Mouse (Mus musculus) erythroblast, adult 5-6 weeks (primary cell): Measurements from ENCODE around the gene Abca5. TPM values are rescaled to one million over a fixed set of nuclear protein-coding genes. Genes with fewer than 3 reads are reported as not detected.

Experiments used
- ATAC-seq: replicated peaks from 2 replicates; pipeline ENCODE4 v1.8.0; 2016; ENCODE audit warnings: moderate number of reproducible peaks, mild to moderate bottlenecking, moderate TSS enrichment, inconsistent platforms; ENCODE audit not compliant: poor library complexity, low FRiP score, severe bottlenecking
- total RNA-seq, 2 experiments: library from RNA; stranded (forward) in 1 of 2; stranded (reverse) in 1 of 2; fragments of 150-400 nt in 1 of 2; fragments of 200-764, 138-1000 nt in 1 of 2; gene quantifications; 2 replicates each; pipeline versions ENCODE4 v1.2.3 to v1.2.4; 2015 to 2017; ENCODE audit warnings: low replicate concordance in 2 of 2

Abca5 gene
- total RNA-seq, 2 experiments from 2014 or later: not detected

DNA sequence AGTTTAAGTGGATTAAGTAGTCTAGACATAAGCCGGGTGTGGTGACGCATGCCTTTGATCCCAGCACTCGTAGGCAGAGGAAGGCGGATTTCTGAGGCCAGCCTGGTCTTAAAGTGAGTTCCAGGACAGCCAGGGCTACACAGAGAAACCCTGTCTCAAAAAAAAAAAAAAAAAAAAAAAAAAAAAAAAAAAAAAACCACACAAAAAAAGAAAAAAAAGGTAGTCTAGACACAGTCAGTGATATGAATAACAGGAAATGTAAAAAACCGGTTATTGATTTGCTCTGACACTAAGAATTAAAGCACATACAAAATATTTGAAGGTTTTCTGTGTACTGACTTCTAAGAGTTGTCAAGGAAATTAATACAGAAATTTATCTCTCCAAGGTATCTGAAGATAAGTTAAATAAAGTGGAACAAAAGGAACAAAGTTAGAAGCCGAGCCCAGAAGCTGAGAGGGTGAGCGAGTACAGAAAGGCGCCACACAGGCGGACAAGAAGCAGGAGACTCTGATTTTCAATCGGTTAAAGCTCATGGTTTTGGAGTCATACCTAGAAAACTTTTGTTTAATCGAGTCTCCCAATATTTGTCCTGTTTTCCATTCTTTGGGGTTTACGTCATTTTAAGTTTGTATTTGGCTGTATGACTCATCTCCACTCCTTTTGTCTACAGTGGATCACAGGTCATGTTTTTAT, 30.9 kb downstream of the Abca5 start:
- no peak for ATAC-seq

DNA sequence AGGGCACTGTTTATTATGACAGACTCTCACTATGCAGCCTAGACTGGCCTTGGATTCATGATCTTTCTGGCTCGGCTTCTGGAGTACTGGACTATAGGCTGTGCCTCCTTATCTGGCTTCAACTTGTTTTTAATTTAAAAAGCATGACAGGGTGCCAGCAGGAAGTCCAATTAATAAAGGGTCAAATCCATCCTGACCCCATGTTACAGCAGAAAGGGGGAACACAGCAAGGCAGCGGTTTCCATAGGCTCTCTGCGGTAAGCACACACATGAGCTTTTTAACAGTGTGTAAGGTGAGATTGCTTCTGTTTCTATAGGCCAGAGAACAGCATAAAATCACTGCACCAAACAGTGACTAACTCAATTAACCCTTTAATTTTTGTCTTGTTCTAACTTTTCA, 34.1 kb downstream of the Abca5 start:
- no peak for ATAC-seq

DNA sequence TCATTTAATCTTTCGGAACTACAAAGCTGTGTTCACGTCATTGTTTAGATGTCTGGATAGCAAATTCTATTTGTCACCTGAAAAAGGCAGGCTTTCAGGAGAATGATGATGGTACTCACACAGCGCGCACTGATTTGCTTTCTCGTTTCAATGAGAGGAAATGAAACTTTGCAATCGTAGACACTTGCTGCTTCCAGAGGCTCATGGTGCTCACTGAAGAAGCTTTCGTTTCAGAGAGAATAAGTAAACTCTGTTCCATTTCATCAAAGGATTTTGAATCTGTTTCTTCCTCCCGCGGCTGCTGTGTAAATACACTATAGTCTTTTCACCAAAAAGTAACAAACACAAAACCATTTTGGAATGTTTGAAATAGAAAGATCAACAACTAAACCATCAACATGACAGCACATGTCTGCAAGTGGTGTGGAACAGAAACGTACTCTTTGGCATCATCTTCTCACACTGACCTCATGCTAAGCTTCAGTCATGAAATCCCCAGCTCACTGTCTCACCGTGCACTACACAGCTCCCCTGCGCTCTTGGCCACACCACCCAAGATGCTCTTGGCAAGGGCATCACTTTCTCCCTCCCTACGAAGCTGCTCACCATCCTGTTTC, 39.5 kb downstream of the Abca5 start:
- ATAC-seq: no peak

DNA sequence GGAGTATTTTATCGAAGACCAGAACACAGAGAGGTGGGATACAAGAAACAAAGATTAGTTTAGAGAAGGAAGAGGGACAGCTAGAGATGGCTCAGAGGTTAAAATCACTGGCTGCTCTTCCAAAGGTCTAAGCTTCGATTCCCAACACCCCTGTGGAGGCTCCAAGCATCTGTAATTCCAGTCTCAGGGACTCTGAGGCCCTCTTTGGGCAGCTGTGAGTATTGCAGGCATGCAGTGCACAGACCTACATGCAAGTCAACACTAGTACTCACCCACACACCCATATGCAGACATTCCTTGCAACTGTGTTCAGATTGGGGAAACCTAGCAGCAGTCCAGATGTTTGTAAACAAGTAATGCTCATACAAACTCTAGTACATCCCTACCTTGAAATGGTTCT, 46.9 kb downstream of the Abca5 start:
- no peak for ATAC-seq

DNA sequence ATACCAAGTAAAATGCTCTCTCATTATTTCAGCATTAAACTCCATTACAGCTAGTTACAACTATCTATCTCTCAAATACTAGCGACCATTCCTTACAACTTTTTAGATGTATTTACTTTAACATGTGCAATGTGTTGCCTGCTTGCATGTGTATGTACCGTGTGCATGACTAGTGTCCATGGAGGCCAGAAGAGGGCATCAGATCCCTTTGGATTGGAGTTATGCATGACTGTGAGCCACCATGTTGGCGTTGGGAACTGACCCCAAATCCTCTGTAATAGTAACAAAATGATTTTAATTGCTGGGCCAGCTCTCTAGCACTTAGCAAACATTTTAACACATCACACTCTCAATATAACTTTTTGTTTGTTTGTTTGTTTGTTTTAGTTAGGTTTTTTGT, 49.1 kb downstream of the Abca5 start:
- ATAC-seq: no peak

DNA sequence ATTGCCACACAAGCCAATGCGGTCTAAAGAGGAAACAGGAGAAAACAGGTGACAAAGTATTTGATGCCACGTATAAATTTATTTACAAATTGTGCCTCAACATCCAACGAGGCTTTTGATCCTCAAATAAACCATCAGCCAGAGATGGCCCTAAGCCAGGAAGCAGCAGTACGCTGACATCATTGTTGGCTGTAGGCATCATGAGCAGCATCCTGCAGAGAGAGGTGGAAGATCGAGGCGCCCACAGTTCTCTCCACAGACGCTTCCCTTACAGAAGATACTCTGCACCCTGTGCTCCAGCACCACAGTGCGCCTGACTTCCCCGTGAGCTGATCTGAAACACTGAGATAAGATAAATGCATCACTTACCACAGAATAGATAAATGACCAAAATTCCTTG, 49.8 kb downstream of the Abca5 start:
- ATAC-seq: no peak

DNA sequence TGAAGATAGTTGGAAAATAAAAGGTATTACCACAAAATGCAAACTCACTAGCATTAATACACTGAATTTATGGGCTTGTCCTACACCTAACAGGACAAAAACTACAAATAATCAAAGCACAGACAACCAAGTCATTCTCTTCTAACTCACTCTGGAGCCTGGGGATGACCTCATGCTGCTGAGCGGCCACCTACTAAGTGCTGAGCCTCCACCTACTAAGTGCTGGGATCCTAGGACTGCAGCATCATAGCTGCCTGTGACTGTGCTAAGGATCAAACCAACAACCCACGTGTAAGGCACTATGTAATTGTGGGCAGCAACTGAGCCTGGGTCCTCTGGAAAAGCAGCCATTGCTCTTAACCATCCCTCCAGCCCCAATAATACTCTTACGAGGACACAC, 51.2 kb downstream of the Abca5 start:
- no peak for ATAC-seq

DNA sequence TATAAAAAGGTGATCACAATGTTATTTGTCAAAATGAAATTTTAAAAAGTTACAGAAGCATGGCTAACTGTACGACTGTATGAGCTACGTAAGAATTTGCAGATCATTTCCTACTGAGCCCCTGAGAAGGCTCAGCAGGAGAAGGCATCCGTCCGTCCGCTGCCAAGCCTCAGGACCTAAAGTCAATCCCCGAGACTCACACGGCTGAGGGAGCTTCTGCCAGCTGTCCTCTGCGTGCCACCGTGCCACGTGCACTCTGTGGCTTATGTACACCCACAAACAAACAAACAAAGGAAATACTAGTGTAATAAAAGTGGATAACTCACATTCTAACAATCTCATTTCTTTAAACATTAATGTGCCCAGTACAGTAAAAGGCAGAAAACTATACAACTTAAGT, 52.7 kb downstream of the Abca5 start:
- ATAC-seq: peak; percentile 49; the same call in 1 of the 2 replicates

DNA sequence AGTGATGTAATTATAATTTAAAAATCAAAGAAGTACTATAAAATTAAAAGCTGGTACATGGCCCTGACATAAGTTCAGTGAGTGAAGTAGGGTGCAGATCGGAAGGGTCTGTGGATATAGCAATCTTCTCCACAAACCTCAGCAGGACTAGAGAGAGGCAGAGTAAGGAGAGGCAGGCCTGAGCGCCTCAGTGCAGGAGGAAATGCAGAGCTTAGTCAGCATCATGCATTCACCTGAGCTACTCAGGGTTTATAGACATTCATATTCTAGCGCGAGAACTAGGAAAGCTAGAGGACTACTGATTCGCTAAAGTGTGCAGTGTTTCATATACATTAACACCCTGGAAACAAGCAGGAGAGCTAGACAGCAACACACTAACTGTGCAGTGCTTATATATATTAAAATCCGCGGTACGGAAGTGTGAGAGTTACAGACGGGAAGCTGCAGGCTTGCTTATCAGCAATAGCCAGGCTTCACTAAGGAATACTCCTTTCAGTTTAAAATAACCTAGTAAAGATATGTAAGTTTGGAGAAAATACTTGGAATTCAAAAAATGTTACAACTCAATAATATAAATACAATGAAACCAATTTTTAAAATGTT, 53.2 kb downstream of the Abca5 start:
- ATAC-seq: peak; percentile 77

DNA sequence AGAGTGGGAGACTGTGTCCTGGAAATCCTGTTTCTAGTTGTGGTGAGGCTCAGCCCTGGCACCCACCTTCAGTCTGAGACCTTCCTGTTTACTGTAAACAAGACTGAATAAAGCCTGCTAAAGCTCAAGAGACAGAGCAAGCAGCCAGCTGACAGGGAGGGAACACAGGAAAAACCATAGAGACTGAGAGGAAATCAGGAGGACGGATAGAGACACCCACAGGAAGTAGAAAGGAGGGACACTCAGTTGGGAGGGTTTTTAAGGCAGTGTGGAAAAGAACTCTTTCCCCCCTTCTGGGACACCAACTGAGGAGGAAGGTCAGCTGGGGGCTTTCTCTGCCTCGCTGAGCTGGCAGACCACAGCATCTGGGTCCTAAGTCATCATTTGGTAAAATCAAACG, 62.7 kb downstream of the Abca5 start:
- no peak for ATAC-seq

DNA sequence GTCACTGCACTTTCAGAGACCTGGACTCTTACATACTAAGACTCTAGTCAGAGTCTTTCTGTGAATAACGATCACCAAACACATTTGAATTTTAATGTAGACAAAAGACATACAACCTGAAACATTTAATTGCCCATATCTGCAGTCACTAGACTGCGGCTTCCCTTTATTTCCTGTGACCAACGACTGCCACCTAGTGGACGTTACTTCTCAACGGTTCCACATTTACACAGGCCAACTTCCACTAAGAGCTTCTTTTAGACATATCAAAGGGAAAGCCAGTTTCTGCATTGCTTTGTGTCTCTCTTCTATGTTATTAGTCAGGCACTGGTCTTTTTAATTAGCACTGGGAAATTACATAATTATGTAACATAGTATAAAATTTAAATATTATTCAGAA, 65.8 kb downstream of the Abca5 start:
- peak; percentile 78; the same call in 1 of the 2 replicates for ATAC-seq

DNA sequence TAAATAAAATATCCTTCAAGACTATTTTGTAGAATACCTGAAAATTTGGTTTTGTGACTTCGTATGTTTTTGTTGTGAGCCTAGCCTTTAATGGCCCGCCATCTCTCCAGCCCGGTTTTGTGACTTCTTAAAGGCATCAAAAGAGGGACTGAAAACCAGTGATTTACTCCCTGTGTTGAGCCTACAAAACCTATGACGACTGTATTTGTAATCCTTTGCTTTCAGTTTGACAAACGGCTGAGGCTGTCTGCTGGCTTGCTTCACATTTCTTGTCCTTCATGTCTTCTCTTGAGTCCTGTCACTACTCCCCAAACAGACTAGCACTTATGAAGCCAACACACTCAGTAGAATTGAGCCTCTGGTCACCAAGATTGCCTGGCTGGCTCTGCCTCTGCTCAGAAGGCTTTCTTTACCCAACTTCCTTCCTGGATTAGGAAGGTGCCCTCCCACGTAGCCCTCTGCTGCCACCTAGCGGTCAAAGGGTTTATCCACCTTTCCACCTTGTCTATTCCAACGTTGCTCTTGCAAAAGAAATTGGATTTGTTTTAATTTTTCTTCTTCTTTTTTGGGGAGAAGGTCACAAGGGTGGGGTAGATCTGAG, 69.2 kb downstream of the Abca5 start:
- ATAC-seq: peak; percentile 92

DNA sequence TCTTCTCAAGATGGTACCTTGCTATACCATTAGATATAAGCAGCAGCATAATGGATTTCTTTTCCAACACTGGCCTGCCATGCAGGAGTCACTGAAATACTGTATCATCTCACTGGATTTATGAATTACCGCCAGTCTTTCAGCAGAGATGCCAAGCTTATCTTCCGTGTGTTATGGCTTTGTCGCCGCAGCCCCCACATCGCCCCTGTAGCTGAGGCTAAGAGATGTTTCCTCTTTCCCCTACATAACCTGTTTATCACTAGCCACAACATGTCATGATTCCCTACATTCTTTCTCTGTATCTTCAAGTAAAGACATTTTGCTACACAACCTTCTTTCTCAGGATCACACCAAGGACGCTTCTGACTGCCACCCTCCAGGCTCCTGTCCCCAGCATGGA, 70.3 kb downstream of the Abca5 start:
- no peak for ATAC-seq

DNA sequence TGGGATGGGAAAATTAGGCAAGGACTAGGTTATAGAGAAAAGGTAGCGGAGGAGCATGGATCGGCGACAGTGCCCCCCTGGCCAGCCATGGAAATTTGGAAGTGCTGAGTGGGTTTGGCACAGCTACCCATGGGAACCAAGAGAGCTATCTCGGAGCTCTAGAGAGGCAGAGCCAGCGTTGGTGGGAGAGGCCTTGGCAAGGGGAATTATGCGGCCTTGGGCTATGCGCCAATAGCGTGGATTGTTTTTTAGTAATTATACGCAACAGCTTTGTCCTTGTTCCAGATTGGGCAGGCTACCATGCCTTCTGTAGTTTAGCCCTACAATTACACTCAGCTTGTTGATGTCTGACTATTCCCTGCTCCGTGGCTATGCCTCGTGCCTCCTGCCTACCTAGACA, 70.8 kb downstream of the Abca5 start:
- ATAC-seq: no peak

DNA sequence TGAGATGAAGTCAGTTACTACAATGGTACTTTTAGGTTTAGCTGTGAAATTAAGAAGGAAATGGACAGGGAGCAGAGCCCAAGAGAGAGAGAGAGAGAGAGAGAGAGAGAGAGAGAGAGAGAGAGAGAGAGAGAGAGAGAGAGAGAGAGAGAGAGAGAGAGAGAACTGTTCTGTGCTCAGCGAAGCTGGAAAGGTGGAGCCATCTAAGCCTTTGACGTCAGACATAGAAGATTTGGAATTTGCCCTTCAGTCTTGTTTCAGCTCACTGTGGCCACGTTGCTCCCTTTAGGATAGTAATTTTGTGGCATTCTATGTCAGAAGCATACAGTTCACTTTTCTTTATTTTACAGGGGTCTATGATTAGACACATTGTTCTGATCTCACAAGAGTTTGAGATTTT, 75.6 kb downstream of the Abca5 start:
- no peak for ATAC-seq

DNA sequence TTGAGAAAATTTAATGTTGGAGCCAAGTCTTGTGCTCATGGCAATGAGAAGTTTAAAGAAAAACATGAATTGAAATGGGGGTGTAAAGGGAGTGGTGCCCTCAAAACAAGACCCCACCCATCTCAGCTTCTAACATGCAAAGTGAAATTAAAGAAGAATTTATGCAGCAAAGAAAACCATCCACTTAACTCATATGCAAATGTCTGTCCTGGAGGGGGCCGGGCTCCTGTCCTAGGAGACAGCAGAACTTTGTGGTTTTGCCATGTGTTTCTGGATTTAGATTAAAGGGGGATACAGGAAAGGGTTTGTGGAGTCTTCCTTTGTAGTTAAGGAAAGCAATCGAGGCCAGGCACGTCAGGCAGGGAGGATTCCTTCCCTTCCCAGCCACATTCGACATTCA, 79.6 kb downstream of the Abca5 start:
- ATAC-seq: no peak

DNA sequence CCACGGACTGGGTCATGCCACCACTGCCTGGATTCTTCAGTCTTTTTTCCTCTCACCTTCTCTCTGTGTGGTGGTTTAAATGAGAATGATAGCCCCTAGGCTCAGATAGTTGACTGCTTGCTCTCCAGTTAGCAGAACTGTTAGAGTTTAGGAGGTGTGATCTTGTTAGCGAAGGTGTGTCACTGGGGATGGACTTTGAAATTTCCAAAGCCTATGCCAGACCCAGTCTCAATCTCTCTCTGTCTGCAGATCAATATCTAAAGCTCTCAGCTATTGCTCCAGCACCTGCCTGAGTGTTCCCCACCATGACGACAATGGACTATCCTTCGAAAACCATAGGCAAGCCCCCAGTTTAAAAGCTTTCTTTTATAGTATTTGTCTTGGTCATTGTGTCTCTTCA, 80.5 kb downstream of the Abca5 start:
- ATAC-seq: no peak

DNA sequence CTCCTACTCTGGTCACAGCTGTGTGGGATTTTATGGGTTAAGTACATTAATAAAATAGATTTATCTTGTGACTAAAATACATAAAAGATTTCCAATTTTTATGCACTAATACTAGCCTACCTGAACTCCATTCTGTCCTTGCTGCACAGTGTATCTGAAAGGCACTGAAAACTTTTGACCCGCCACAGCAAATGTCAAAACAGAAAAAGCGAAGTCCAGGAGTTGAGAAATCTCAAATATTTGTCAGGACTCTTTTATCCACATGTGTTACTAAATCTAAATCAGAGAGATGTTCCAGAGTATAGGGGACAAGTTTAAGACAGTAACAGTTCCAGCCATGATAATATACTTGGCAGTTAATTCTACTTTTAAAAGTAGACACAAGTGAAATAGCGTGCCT, 85.3 kb downstream of the Abca5 start:
- ATAC-seq: no peak

DNA sequence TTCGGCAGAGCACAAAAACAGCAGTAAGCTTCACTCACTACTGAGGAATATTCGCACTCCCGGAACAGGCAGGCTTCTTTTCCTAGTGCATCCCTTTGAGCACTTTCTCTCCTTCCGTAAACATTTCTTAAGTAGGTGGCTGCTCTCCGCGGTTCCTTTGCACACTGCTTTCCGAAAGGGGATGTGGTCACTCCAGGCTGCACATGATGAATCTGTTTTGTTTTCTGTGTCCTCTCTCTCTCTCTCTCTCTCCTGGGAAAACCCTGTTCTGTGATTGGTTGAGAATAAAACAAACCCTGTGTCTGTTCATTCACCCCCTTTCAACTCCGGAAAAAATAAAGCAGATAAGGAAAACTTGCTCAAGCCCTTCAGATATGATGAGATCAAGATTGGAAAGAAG, 86.0 kb downstream of the Abca5 start, which contains the start of gene Abca6:
Gene Abca6, minus strand, starts transcription at position 243 of the 400 bp plus-strand sequence.
- ATAC-seq: no peak

DNA sequence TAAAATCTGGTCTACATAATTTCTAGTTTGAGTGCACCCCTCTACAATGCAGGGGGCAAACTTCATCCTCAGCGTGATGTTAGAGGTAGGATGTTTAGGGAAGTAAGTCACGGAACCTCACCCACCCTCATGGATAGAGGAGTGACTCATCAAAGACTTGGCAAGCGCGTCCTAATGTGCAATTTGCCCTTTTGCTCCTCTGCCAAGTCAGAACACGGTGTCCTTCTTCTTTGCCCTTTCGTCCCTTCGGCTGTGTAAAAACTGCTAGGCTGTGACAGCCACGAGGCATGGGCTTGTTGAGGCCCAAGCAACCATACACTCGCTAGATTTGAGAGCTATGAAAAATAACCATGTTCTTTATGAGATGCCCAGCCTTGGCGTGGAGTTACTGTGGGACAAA, 92.8 kb downstream of the Abca5 start:
- ATAC-seq: no peak

DNA sequence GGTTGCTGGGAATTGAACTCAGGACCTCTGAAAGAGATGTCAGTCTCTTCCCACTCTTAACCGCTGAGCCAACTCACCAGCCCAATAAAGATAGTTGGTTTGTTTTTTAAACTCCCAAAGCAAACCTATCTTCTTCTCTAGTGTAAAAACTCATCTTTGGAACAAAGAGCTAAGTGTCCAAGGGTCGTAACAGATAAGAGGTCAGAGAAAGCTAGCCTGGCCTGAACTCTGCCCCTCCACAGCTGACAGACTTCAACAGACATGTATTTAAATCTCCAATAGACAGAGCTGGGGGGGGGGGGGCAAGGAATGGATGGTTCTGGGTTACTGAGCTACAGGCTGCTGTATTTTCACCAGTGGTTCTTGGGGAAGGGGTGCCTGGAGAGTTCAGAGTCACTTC, 100.0 kb downstream of the Abca5 start:
- ATAC-seq: no peak
